Comparison of ENCODE assay signal across 13 mouse cellular contexts in the genomic region with DNA sequence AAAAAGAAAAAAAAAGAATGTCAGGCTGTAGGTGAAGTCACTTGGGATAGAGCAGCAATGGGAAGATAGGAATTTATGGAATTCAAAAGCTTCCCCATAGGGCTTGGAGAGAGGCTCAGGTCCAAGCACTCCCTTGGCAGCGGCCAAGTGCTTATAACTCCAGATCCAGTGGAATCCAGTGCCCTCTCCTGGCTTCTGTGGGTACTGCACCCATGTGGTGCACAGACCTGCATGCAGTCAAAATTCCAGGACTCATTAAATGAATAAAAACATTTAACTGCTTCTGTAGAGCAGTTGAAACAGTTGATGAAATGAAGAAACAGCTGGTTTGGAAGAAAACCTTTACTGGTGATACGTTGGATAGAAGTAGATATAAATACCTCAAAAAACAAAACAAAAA.
DNase-seq lines count a peak whose midpoint lies in the region; ATAC-seq and TF ChIP-seq lines count a peak whose summit lies in the region.
"Had no signal": no experiment of that assay in that cellular context is flagged by ENCODE, and none has a peak within 500 bp of the region (broad histone marks: within the 10 kb centered on the region; RNA-seq: fewer than 3 reads in every experiment).

No protein-coding gene starts in this region.

- intact Hi-C loops in gastrocnemius, postnatal 36 days (cut with DNase I): no loop called here

- no peak for TF ChIP-seq EP300 in lung, postnatal 0 days (IDR thresholded peaks at IDR 0.05)

- no peaks in the 10 kb centered on the region for H3K9me3 ChIP-seq in lung, postnatal 0 days (ENCODE audit: low read length)
- H3K9me3 ChIP-seq: hindbrain, embryonic 10.5 days; lung, embryonic 15.5 days; stomach, embryonic 15.5 days had no signal

- H3K9ac ChIP-seq in lung, postnatal 0 days (replicated peaks; ENCODE audit: low read depth): no peak overlapping the region
- H3K9ac ChIP-seq: lung, embryonic 15.5 days; stomach, embryonic 15.5 days had no signal

- H3K4me1 ChIP-seq in lung, postnatal 0 days (ENCODE audit: insufficient read depth, low read depth, low read length): no peaks in the 10 kb centered on the region
- H3K4me1 ChIP-seq: stomach, embryonic 15.5 days had no signal

- ATAC-seq in lung, postnatal 0 days: no peak

- H3K4me2 ChIP-seq in lung, postnatal 0 days (replicated peaks; ENCODE audit: low read depth, low read length): no peak overlapping the region
- H3K4me2 ChIP-seq: lung, embryonic 15.5 days; stomach, embryonic 15.5 days had no signal

- H3K4me3 ChIP-seq in lung, postnatal 0 days (ENCODE audit: low read depth, low read length): no peak overlapping the region
- H3K4me3 ChIP-seq: hindbrain, embryonic 10.5 days; lung, embryonic 15.5 days; stomach, embryonic 15.5 days had no signal

- H3K36me3 ChIP-seq in lung, postnatal 0 days (ENCODE audit: insufficient read depth, low read length): no peaks in the 10 kb centered on the region
- H3K36me3 ChIP-seq: hindbrain, embryonic 10.5 days; lung, embryonic 15.5 days; stomach, embryonic 15.5 days had no signal

- no peaks in the 10 kb centered on the region for H3K27me3 ChIP-seq in lung, postnatal 0 days (replicated peaks; ENCODE audit: insufficient read depth, low read length)
- H3K27me3 ChIP-seq: lung, embryonic 15.5 days; stomach, embryonic 15.5 days had no signal

- DNase-seq in gastrocnemius, postnatal 10 days: peak; percentile 39
- DNase-seq in gastrocnemius, postnatal 36 days: no peak
- no peak for DNase-seq in lung, postnatal 0 days (ENCODE audit: low spot score)
- no peak for DNase-seq in lung, postnatal 4 days
- DNase-seq in MN1 (ENCODE audit: low spot score): peak; percentile 5
- peak; percentile 59 for DNase-seq in testis, postnatal 10 days (ENCODE audit: low spot score)
- DNase-seq in spleen, postnatal 36 days (ENCODE audit: low spot score in 2 of 2): no peak
- no peak for DNase-seq in spleen, postnatal 14 days (ENCODE audit: low spot score in 2 of 2)
- DNase-seq: adrenal gland, adult 8-10 months; layer of hippocampus, adult 9-11 months had no signal

- peak; percentile 53 for TF ChIP-seq CTCF in lung, postnatal 0 days (IDR thresholded peaks at IDR 0.05)

- WGBS in lung, postnatal 0 days: 82% methylated on average over 2 of the region's 2 CpGs

- H3K27ac ChIP-seq in lung, postnatal 0 days (ENCODE audit: low read length): no peak overlapping the region
- H3K27ac ChIP-seq: hindbrain, embryonic 10.5 days; lung, embryonic 15.5 days; stomach, embryonic 15.5 days had no signal

Comparison
In these comparisons a context has a peak if more than half of its experiments do, and no peak if none do; other contexts are left out.
1. DNase-seq: peak in gastrocnemius, postnatal 10 days (single experiment), MN1 (single experiment) and testis, postnatal 10 days (single experiment); none in gastrocnemius, postnatal 36 days (0 of 2), lung, postnatal 0 days (single experiment), lung, postnatal 4 days (0 of 2), spleen, postnatal 36 days (0 of 2) and spleen, postnatal 14 days (0 of 2).